Mouse (Mus musculus) neutrophil, adult 5-6 weeks (primary cell): ENCODE results near the gene Lonrf2. TPM values are rescaled to one million over a fixed set of nuclear protein-coding genes. Genes with fewer than 3 reads are reported as not detected.

Experiments
- ATAC-seq: fragments of 151-379, 151-347 bp; 2 replicates; pipeline ENCODE4 v1.8.0; 2017; ENCODE audit warnings: mild to moderate bottlenecking, moderate TSS enrichment; ENCODE audit not compliant: insufficient number of reproducible peaks, poor library complexity, low FRiP score, severe bottlenecking; ENCODE audit errors: extremely low read depth
- total RNA-seq: library from RNA; stranded (forward); fragments of 200-1000 nt; gene quantifications from 2 replicates; pipeline ENCODE4 v1.2.3, GENCODE M21; 2017

Gene Lonrf2
- total RNA-seq, 1 experiment from 2014 or later: not detected

GRCm38 (mm10) chr1:38843275-38843674 lies 6.8 kb upstream of the Lonrf2 start:
- ATAC-seq: no peak

GRCm38 (mm10) chr1:38842861-38843260 lies 6.3 kb upstream of the Lonrf2 start:
- no peak for ATAC-seq

- no peak for ATAC-seq
Observed at GRCm38 (mm10) chr1:38839944-38840343, 3.4 kb upstream of the Lonrf2 start.

- ATAC-seq: no peak
Observed at GRCm38 (mm10) chr1:38835568-38836476, 689 bp downstream of the Lonrf2 start.

GRCm38 (mm10) chr1:38834899-38835298 lies 1.6 kb downstream of the Lonrf2 start:
- no peak for ATAC-seq

GRCm38 (mm10) chr1:38824926-38825325 lies 11.6 kb downstream of the Lonrf2 start:
- no peak for ATAC-seq

- no peak for ATAC-seq
Observed at GRCm38 (mm10) chr1:38823851-38824250, 12.7 kb downstream of the Lonrf2 start.

- ATAC-seq: no peak
Observed at GRCm38 (mm10) chr1:38819691-38820090, 16.8 kb downstream of the Lonrf2 start.

GRCm38 (mm10) chr1:38817671-38818070 lies 18.8 kb downstream of the Lonrf2 start:
- no peak for ATAC-seq

- no peak for ATAC-seq
Observed at GRCm38 (mm10) chr1:38817268-38817667, 19.2 kb downstream of the Lonrf2 start.

GRCm38 (mm10) chr1:38816306-38816705 lies 20.2 kb downstream of the Lonrf2 start:
- no peak for ATAC-seq

- ATAC-seq: no peak
Observed at GRCm38 (mm10) chr1:38807121-38807520, 29.4 kb downstream of the Lonrf2 start.

- ATAC-seq: no peak
Observed at GRCm38 (mm10) chr1:38800402-38800801, 36.1 kb downstream of the Lonrf2 start.

GRCm38 (mm10) chr1:38799304-38799703 lies 37.2 kb downstream of the Lonrf2 start:
- no peak for ATAC-seq

GRCm38 (mm10) chr1:38796936-38797335 lies 39.6 kb downstream of the Lonrf2 start:
- no peak for ATAC-seq

GRCm38 (mm10) chr1:38795496-38795895 lies 41.0 kb downstream of the Lonrf2 start:
- ATAC-seq: no peak

- ATAC-seq: no peak
Observed at GRCm38 (mm10) chr1:38791016-38791810, 45.3 kb downstream of the Lonrf2 start.

GRCm38 (mm10) chr1:38789988-38790602 lies 46.4 kb downstream of the Lonrf2 start:
- no peak for ATAC-seq

- no peak for ATAC-seq
Observed at GRCm38 (mm10) chr1:38788904-38789303, 47.6 kb downstream of the Lonrf2 start.
